Mouse (Mus musculus): Measurements from ENCODE around the gene Med18. TPM values are rescaled to one million over a fixed set of nuclear protein-coding genes. Genes with fewer than 3 reads are reported as not detected.

The Med18 gene
- polyA plus RNA-seq, 1 experiment from 2014 or later: 13.6 TPM

DNA sequence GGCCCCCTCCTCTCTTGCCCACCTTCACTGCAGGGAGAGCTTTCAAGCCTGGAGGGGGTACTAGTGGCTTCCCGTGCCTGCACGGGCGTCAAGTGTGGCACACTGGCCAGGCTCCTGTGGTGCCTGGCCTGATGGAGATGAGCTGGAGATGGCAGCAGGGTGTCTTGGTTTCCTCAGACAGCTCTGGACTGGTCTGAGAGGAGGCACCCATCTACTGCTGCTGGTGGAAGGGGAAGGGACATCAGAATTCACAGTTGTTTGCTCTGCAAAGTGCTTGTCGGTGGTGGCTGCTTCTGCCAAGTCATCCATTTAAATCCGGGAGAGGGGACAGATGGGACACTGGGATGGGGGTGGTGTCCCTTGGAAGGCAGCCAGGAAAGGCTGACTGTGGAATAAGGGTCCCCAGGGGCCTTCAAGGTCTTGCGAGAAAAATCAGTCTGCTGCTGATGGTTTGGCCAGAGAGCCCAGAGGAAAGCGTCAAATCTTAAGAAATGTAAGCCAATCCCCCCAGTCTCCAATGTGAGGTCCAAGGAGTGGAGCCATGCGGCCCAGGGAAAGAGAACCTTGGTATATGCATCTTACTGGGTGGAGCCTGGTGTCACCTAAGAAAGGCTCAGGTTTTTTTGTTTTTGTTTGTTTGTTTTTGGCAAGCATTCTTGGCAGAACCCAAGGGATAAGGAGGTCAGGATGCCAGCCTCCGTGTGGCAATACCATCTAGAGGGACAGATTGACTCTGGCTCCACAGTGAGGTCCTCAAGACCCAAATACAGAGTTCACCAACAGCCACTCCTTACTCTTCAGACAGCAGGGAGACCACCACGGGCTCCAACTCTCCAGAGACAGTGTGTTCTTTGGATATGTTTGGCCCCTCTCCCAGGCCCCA is 28.7 kb upstream of the Med18 start:
- H3K4me1 ChIP-seq (replicated peaks; ENCODE audit: control insufficient read depth, insufficient read depth): no peaks in the 10 kb centered on the region
- no peaks in the 10 kb centered on the region for H3K9me3 ChIP-seq (ENCODE audit: control insufficient read depth, low read length)
- ATAC-seq (ENCODE audit: low FRiP score, low TSS enrichment) (no peak), DNase-seq (ENCODE audit: low spot score) (no peak)
- H3K27ac ChIP-seq (replicated peaks): no peak overlapping the region
- peaks cover 11% of the 10 kb centered on the region for H3K36me3 ChIP-seq (ENCODE audit: control insufficient read depth, insufficient read depth, low read length)
- TF ChIP-seq EP300 (optimal IDR thresholded peaks at IDR 0.05): no peak
- TF ChIP-seq CTCF (IDR thresholded peaks at IDR 0.05; ENCODE audit: low read depth): no peak
- no peak overlapping the region for H3K4me2 ChIP-seq (replicated peaks; ENCODE audit: low read depth)
- no peak overlapping the region for H3K4me3 ChIP-seq (ENCODE audit: low read depth, low read length)
- no peak overlapping the region for H3K9ac ChIP-seq (ENCODE audit: low read length)
- no peaks in the 10 kb centered on the region for H3K27me3 ChIP-seq (ENCODE audit: control insufficient read depth, insufficient read depth, low read length)
- WGBS: 67% methylated on average over 10 of the region's 10 CpGs

DNA sequence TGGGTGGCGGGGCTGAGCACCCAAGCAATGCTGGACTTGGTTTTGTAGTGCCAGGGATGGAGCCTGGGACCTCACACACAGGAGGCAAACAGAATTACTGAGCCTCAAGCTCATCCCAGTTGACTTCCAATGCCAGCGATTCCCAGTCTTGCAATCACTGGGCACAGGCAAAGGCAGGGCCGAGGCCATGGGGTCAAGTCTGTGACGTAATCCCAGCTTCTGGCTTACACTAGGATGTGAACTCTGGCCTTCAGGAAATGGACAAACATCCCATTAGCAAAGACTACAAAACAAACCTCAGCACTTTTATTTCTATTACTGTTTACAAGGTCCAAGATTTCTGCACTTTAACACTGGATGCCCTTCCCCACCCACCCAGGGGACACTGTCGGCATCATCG is 28.0 kb upstream of the Med18 start:
- peaks cover 5% of the 10 kb centered on the region for H3K36me3 ChIP-seq (ENCODE audit: control insufficient read depth, insufficient read depth, low read length)
- ATAC-seq (ENCODE audit: low FRiP score, low TSS enrichment) (peak; percentile 50; the same call in 1 of the 2 replicates), DNase-seq (ENCODE audit: low spot score) (no peak)
- no peak overlapping the region for H3K27ac ChIP-seq (replicated peaks)
- no peaks in the 10 kb centered on the region for H3K9me3 ChIP-seq (ENCODE audit: control insufficient read depth, low read length)
- no peaks in the 10 kb centered on the region for H3K27me3 ChIP-seq (ENCODE audit: control insufficient read depth, insufficient read depth, low read length)
- no peak overlapping the region for H3K9ac ChIP-seq (ENCODE audit: low read length)
- no peak overlapping the region for H3K4me3 ChIP-seq (ENCODE audit: low read depth, low read length)
- no peak for TF ChIP-seq CTCF (IDR thresholded peaks at IDR 0.05; ENCODE audit: low read depth)
- no peak for TF ChIP-seq EP300 (optimal IDR thresholded peaks at IDR 0.05)
- no peaks in the 10 kb centered on the region for H3K4me1 ChIP-seq (replicated peaks; ENCODE audit: control insufficient read depth, insufficient read depth)
- 74% methylated on average over 6 of the region's 6 CpGs for WGBS
- H3K4me2 ChIP-seq (replicated peaks; ENCODE audit: low read depth): no peak overlapping the region

DNA sequence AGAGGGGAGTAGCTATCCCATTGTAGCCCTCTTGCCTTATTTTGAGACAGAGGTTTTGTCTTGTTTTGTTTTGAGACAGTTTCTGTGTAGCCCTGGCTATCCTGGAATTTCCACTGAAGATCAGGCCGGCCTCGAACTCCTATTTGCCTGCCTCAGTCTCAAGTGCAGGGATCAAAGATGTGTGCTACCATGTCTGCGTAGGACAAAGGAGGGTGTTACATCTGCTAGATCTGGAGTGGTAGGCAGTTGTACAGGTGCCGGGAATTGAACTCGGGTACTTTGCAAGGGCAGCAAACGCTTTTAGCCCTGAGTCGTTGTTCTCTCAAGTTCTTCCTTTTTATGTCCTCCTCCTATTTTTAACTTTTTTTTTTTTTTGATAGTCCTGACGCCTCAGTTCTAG is 27.3 kb upstream of the Med18 start:
- no peak for DNase-seq (ENCODE audit: low spot score)
- Histone ChIP-seq H3K27ac (replicated peaks) (no peak overlapping the region), H3K9me3 (ENCODE audit: control insufficient read depth, low read length) (no peaks in the 10 kb centered on the region), H3K36me3 (ENCODE audit: control insufficient read depth, insufficient read depth, low read length) (no peaks in the 10 kb centered on the region; the same call in 1 of the 2 replicates), H3K4me2 (replicated peaks; ENCODE audit: low read depth) (no peak overlapping the region), H3K4me3 (ENCODE audit: low read depth, low read length) (no peak overlapping the region), H3K9ac (ENCODE audit: low read length) (no peak overlapping the region), H3K4me1 (replicated peaks; ENCODE audit: control insufficient read depth, insufficient read depth) (no peaks in the 10 kb centered on the region), H3K27me3 (ENCODE audit: control insufficient read depth, insufficient read depth, low read length) (no peaks in the 10 kb centered on the region)
- no peak for ATAC-seq (ENCODE audit: low FRiP score, low TSS enrichment)
- TF ChIP-seq EP300 (optimal IDR thresholded peaks at IDR 0.05): no peak
- TF ChIP-seq CTCF (IDR thresholded peaks at IDR 0.05; ENCODE audit: low read depth): no peak
- WGBS: 87% methylated on average over 8 of the region's 8 CpGs

DNA sequence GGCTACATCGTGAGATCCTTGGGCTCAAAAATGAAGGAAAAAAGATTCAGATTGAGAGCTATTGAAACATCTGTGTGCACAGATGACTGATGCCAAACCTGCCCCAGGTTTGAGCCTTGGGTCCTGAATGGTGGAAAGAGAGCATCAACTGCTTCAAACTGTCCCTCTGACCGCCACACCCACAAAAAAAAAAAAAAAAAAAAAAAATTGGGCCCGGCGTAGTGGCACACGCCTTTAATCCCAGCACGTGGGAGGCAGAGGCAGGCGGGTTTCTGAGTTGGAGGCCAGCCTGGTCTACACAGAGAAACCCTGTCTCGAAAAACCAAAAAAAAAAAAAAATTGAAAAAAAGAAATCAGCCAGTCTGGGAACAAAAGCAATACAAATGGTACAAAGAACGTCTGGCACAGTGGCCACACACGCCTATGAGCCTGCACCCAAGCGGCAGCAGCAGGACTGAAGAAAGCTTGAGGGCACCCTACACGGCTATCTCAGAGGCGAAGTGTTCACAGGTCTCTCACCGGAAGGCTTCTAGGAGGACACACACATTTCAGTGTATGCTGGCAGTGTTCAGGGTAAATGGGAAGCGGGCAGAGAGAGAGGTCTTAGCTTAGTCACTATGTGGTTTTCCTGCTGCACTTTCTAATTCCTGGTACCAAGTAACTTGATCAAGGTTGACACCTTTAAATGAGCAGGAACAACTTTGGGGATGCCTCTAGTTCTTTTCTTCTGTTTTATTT is 26.7 kb upstream of the Med18 start:
- H3K36me3 ChIP-seq (ENCODE audit: control insufficient read depth, insufficient read depth, low read length): no peaks in the 10 kb centered on the region; the same call in 1 of the 2 replicates
- no peak overlapping the region for H3K27ac ChIP-seq (replicated peaks)
- no peak overlapping the region for H3K4me2 ChIP-seq (replicated peaks; ENCODE audit: low read depth)
- whole genome bisulfite sequencing: 91% methylated on average over 15 of the region's 15 CpGs
- no peaks in the 10 kb centered on the region for H3K4me1 ChIP-seq (replicated peaks; ENCODE audit: control insufficient read depth, insufficient read depth)
- H3K9ac ChIP-seq (ENCODE audit: low read length): no peak overlapping the region
- H3K27me3 ChIP-seq (ENCODE audit: control insufficient read depth, insufficient read depth, low read length): no peaks in the 10 kb centered on the region
- TF ChIP-seq EP300 (optimal IDR thresholded peaks at IDR 0.05): no peak
- no peak for TF ChIP-seq CTCF (IDR thresholded peaks at IDR 0.05; ENCODE audit: low read depth)
- H3K4me3 ChIP-seq (ENCODE audit: low read depth, low read length): no peak overlapping the region
- ATAC-seq (ENCODE audit: low FRiP score, low TSS enrichment) (no peak), DNase-seq (ENCODE audit: low spot score) (no peak)
- H3K9me3 ChIP-seq (ENCODE audit: control insufficient read depth, low read length): no peaks in the 10 kb centered on the region

DNA sequence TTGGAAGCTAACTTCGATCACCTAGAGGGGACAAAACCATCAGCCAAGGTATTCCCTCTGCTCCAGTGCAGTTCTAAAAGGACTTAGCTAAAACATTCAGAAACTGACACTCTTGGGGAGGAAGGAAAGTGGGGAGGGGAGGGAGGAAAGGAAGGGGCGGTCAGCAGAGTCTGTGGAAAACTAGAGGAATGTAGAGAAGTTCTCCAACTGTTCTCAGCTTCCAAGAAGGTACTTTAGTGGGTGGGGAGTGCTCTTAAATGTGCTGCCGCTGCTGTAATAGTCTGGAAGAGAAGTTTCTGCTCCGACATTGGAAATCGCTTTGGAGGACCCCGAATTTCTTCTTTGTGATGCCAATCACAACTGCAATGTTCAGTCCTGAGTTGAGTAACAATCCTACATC is 25.3 kb upstream of the Med18 start:
- no peak for TF ChIP-seq EP300 (optimal IDR thresholded peaks at IDR 0.05)
- TF ChIP-seq CTCF (IDR thresholded peaks at IDR 0.05; ENCODE audit: low read depth): no peak
- Histone ChIP-seq H3K9me3 (ENCODE audit: control insufficient read depth, low read length) (no peaks in the 10 kb centered on the region), H3K4me1 (replicated peaks; ENCODE audit: control insufficient read depth, insufficient read depth) (no peaks in the 10 kb centered on the region), H3K27me3 (ENCODE audit: control insufficient read depth, insufficient read depth, low read length) (no peaks in the 10 kb centered on the region), H3K36me3 (ENCODE audit: control insufficient read depth, insufficient read depth, low read length) (no peaks in the 10 kb centered on the region; the same call in 1 of the 2 replicates), H3K4me2 (replicated peaks; ENCODE audit: low read depth) (no peak overlapping the region), H3K27ac (replicated peaks) (no peak overlapping the region), H3K4me3 (ENCODE audit: low read depth, low read length) (no peak overlapping the region), H3K9ac (ENCODE audit: low read length) (no peak overlapping the region)
- ATAC-seq (ENCODE audit: low FRiP score, low TSS enrichment) (no peak), DNase-seq (ENCODE audit: low spot score) (no peak)
- 76% methylated on average over 6 of the region's 6 CpGs for WGBS

DNA sequence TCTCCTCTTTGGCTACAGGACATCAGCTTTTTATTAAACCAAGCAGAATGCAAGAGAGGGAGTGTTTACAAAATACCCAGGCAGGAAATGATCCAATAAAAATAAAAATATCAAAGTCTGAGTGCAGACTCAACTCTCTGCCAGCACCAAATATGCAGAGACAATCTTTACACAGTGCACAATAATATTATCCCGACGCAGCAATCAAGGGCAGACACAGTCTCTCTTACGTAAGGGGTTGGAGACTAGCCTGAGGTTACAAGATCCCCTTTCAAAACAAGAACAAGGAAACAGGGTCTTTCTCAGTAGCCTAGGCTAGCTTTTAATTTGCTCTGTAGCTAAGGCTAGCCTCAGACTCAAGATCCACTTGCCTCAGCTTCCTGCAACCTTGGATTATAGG is 24.8 kb upstream of the Med18 start:
- Histone ChIP-seq H3K36me3 (ENCODE audit: control insufficient read depth, insufficient read depth, low read length) (no peaks in the 10 kb centered on the region; the same call in 1 of the 2 replicates), H3K27ac (replicated peaks) (no peak overlapping the region), H3K27me3 (ENCODE audit: control insufficient read depth, insufficient read depth, low read length) (no peaks in the 10 kb centered on the region), H3K4me3 (ENCODE audit: low read depth, low read length) (no peak overlapping the region), H3K4me1 (replicated peaks; ENCODE audit: control insufficient read depth, insufficient read depth) (no peaks in the 10 kb centered on the region), H3K9me3 (ENCODE audit: control insufficient read depth, low read length) (no peaks in the 10 kb centered on the region), H3K9ac (ENCODE audit: low read length) (no peak overlapping the region), H3K4me2 (replicated peaks; ENCODE audit: low read depth) (no peak overlapping the region)
- ATAC-seq (ENCODE audit: low FRiP score, low TSS enrichment) (no peak), DNase-seq (ENCODE audit: low spot score) (no peak)
- TF ChIP-seq EP300 (optimal IDR thresholded peaks at IDR 0.05): no peak
- TF ChIP-seq CTCF (IDR thresholded peaks at IDR 0.05; ENCODE audit: low read depth): no peak
- WGBS: 70% methylated on average over 3 of the region's 3 CpGs

All from stomach, postnatal 0 days (tissue).